Mouse (Mus musculus): Measurements from ENCODE around the gene Zfp867. TPM values are rescaled to one million over a fixed set of nuclear protein-coding genes. Genes with fewer than 3 reads are reported as not detected.

Zfp867 gene
- polyA plus RNA-seq, 1 experiment from 2014 or later = 5.9 TPM

DNA sequence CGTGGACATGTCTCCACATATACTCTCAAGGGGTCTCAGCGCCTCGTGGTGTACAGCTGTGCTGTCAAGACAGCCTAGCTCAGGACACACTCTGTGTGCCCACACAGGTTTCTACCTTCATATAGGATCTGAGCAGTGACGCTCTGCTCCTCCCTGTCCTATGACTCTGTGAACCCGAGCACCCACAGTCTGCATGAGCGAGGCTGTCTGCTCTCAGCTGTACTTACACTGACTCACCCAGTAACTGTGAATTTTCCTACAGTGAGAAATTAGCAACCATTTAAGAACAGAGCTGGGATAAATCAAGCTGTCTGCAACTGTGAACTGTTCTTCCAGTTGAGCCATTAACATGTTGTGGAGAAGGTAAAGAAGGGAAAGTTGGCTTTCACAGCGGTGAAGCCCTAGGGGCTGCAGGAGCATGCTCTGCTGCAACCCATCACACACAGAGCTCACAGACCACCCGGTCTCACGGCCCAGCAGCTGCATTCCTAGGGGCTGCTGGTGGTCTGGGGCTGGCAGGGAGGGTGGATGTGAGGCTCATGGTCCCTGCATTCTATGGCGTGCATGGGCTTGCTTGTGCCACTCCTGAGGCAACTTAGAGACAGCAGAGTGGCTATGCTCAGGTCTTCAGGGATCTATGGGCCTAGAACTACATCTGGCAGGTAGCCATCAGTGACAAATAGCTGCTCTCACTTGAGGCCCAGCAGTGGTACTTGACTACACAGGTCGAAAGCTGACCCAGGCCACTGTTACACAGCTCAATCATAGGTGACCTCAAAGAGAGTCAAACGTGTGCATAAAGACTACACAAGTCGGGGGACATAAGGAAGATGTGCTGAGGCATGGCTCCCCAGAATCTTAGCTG is 59.0 kb downstream of the Zfp867 start:
- no peaks in the 10 kb centered on the region for H3K27me3 ChIP-seq (ENCODE audit: insufficient read depth, poor library complexity, severe bottlenecking)
- peaks cover 26% of the 10 kb centered on the region for H3K4me1 ChIP-seq
- WGBS = 80% methylated on average over 13 of the region's 13 CpGs
- no peak overlapping the region for H3K4me3 ChIP-seq
- no peak for DNase-seq (ENCODE audit: low spot score)
- no peaks in the 10 kb centered on the region; the same call in 1 of the 2 replicates for H3K9me3 ChIP-seq
- H3K27ac ChIP-seq = no peak overlapping the region
- H3K36me3 ChIP-seq = peaks cover 51% of the 10 kb centered on the region

DNA sequence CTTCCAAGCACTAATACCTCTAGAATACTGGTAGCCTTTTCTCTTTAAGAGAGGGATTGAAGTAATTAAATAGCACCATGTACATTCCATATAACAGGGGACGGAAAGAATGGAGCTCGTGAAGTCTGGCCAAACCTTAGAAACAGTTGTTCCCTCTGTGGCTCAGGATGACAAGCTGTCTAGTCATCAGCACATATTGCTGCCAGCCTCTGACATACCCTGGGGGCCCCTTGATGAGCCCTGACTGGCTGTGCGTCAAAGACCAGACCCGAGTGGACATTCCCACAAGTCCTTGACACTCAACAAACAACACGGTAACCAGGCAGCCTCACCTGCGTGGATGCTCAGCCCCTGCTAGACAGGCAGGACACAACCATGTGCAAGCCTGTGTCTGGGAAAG is 60.2 kb downstream of the Zfp867 start:
- WGBS = 74% methylated on average over 6 of the region's 6 CpGs
- no peaks in the 10 kb centered on the region; the same call in 1 of the 2 replicates for H3K9me3 ChIP-seq
- H3K4me3 ChIP-seq = no peak overlapping the region
- peaks cover 56% of the 10 kb centered on the region for H3K36me3 ChIP-seq
- H3K4me1 ChIP-seq = peaks cover 26% of the 10 kb centered on the region
- no peak for DNase-seq (ENCODE audit: low spot score)
- H3K27ac ChIP-seq = 0 out of 2 replicates have a peak overlapping the region, but pooled peaks have one; percentile 33
- H3K27me3 ChIP-seq (ENCODE audit: insufficient read depth, poor library complexity, severe bottlenecking) = no peaks in the 10 kb centered on the region

Other genes starting within 250 kb of the Zfp867 start
- 702 and 707 TPM in 2 replicates for gene Arf1, start 244.2 kb downstream of the Zfp867 start, polyA plus RNA-seq (2016; fragmentation: Nextera tagmentation; extraction: Ambion mirVana)
- gene Wnt3a, start 181.7 kb downstream of the Zfp867 start, polyA plus RNA-seq (2016; fragmentation: Nextera tagmentation; extraction: Ambion mirVana) = 0.08 TPM in 1 of 2 replicates, not detected in the other
- gene Wnt9a, start 165.5 kb downstream of the Zfp867 start, polyA plus RNA-seq (2016; fragmentation: Nextera tagmentation; extraction: Ambion mirVana) = 3.8 and 4.1 TPM in 2 replicates
- gene Prss38, start 96.8 kb downstream of the Zfp867 start, polyA plus RNA-seq (2016; fragmentation: Nextera tagmentation; extraction: Ambion mirVana) = not detected in 2 replicates
- 14.5 and 15.3 TPM in 2 replicates for gene Jmjd4, start 22.4 kb downstream of the Zfp867 start, polyA plus RNA-seq (2016; fragmentation: Nextera tagmentation; extraction: Ambion mirVana)
- 120 and 123 TPM in 2 replicates for gene Snap47, start 21.3 kb downstream of the Zfp867 start, polyA plus RNA-seq (2016; fragmentation: Nextera tagmentation; extraction: Ambion mirVana)
- 19.9 and 22.9 TPM in 2 replicates for gene Zkscan17, start 54.3 kb upstream of the Zfp867 start, polyA plus RNA-seq (2016; fragmentation: Nextera tagmentation; extraction: Ambion mirVana)
- 0.40 TPM in 1 of 2 replicates, not detected in the other for gene Nlrp3, start 69.1 kb upstream of the Zfp867 start, polyA plus RNA-seq (2016; fragmentation: Nextera tagmentation; extraction: Ambion mirVana)
- not detected in 2 replicates for gene Olfr222, start 103.8 kb upstream of the Zfp867 start, polyA plus RNA-seq (2016; fragmentation: Nextera tagmentation; extraction: Ambion mirVana)
- gene Olfr223, start 120.8 kb upstream of the Zfp867 start, polyA plus RNA-seq (2016; fragmentation: Nextera tagmentation; extraction: Ambion mirVana) = not detected in 2 replicates
- gene Mprip, start 188.8 kb upstream of the Zfp867 start, polyA plus RNA-seq (2016; fragmentation: Nextera tagmentation; extraction: Ambion mirVana) = 36.6 and 43.6 TPM in 2 replicates

Data from heart, embryonic 10.5 days (tissue).